Mouse (Mus musculus) heart, adult 2 months (tissue): ENCODE results near the gene Barhl1.

ENCODE experiments used
- CTCF ChIP-seq: fragments of 200-600 bp; IDR thresholded peaks from 2 replicates; pipeline ENCODE4 v1.8.1; 2022; ENCODE audit warnings: antibody characterized with exemption, mild to moderate bottlenecking, moderate library complexity
- EP300 ChIP-seq: fragments of 200-500 bp; IDR thresholded peaks from 2 replicates; pipeline ENCODE4 v1.6.1; 2011; ENCODE audit warnings: low read depth, low read length, control low read depth; ENCODE audit not compliant: insufficient read depth
- POLR2A ChIP-seq: fragments of 200-500 bp; IDR thresholded peaks from 2 replicates; pipeline ENCODE4 v1.6.1; 2011; ENCODE audit warnings: mild to moderate bottlenecking, low read depth, low read length, control low read depth; ENCODE audit not compliant: insufficient read depth

DNA sequence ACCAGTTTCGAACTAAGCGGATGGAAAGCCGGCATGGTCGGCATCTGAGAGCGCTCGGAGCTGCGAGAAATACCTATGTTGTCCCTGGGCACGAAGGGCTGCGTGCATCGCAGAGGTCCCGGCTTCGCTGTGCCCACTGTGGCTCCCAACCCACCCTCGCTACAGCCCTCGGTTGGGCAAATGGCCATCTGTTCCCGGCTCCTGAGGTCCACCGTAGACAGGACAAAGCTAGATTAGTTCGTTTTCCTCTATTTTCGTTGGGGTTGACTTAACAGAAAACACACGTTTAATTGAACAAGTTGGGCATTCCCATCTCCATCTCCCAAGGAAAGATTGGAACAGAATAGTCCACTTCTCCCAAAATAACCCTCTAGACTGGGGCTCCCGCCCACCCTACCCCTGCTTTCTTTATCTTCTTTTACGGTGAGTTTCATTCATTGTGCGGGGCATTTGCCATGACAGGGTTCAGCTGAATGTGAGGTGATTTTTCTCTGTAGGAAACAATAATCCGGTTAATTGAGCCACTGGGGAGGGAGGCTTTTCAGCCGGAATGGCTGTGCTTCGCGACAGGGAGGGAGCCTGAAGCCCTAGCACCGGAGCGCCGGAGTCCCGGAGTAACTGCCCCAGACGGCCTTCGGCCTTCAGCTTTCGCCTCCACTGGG lies 4.3 kb downstream of the Barhl1 start:
- no peak for TF ChIP-seq CTCF
- TF ChIP-seq POLR2A, result no peak
- no peak for TF ChIP-seq EP300
